Mouse (Mus musculus): Measurements from ENCODE around the gene Rsrp1. TPM values are rescaled to one million over a fixed set of nuclear protein-coding genes. Genes with fewer than 3 reads are reported as not detected.

Gene Rsrp1
- total RNA-seq, 1 experiment from 2014 or later, result 394 TPM

GRCm38 (mm10) chr4:134922111-134922924, 1.1 kb upstream of the Rsrp1 start:
- peak; percentile 34 for DNase-seq

GRCm38 (mm10) chr4:134922925-134923244, 507 bp upstream of the Rsrp1 start:
- DNase-seq, result peak; percentile 87

DNA sequence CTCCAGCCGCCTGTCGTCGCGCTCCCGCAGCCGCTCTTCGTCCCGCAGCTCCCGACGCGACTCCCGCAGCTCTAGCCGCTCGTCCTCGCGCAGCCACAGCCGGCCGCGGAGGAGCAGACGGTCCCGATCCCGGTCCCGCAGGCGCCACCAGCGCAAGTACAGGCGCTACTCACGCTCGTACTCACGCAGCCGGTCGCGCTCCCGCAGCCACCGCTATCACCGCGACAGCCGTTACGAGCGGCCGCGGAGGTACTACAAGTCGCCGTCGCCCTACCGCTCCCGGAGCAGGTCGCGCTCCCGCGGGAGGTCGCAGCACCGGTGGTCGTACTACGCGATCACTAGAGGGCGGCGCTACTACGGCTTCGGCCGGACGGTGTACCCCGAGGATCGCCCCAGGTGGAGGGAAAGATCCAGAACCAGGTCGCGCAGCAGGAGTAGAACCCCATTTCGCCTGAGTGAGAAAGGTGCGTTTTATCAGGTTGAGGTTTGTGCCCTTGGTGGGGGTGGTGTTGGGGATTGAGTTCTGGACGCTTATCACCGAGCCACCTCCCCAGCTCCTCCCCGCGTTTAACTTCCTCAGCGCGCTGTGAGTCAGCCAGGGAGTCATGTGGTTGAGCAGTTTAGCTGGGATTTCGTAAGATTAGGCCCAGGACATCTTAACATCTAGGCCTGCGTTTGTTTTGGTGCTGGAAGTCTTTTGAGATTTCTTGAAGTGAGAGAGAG, 788 bp downstream of the Rsrp1 start:
- DNase-seq, result peak; percentile 89

- peak; percentile 68 for DNase-seq
Observed at GRCm38 (mm10) chr4:134925206-134925605, 1.8 kb downstream of the Rsrp1 start.

- DNase-seq, result no peak
Observed at GRCm38 (mm10) chr4:134927815-134928463, 4.5 kb downstream of the Rsrp1 start.

DNA sequence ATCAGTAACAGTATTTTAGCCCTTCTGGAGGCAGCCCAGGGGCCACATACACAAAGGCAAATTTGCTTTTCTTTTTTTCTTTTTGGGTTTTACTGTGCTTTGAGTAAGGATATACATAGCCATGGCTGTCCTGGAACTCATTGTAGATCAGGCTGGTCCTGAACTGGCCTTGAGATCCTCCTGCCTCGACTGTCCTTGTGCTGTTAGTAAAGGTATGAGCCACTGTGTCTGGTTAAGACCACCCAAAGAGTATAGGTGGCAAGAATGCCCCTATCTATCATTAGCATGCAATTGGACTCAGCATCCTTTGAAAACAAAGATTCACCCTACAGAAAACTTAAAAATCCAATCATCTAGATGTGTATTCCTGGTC, 5.1 kb downstream of the Rsrp1 start:
- no peak for DNase-seq

GRCm38 (mm10) chr4:134929536-134929935, 6.1 kb downstream of the Rsrp1 start:
- no peak for DNase-seq

DNA sequence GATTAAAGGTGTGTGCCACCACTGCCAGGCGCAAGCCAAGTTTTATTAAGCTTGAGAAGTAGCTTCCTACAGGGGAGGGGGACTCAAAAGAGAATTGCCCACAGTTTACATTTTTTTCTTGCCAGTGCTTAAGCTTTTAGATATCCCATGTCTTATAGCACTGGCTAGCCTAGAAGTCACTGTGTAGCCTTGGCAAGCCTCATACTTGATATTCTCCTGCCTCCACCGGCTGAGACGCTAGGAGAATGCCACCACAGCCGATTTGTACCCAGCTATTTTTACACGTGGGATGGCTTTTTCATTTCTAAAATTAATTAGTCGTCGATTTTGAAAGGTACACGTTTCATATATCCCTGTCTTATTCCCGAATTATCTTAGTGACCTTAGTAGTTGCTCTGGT, 6.8 kb downstream of the Rsrp1 start:
- no peak for DNase-seq

DNA sequence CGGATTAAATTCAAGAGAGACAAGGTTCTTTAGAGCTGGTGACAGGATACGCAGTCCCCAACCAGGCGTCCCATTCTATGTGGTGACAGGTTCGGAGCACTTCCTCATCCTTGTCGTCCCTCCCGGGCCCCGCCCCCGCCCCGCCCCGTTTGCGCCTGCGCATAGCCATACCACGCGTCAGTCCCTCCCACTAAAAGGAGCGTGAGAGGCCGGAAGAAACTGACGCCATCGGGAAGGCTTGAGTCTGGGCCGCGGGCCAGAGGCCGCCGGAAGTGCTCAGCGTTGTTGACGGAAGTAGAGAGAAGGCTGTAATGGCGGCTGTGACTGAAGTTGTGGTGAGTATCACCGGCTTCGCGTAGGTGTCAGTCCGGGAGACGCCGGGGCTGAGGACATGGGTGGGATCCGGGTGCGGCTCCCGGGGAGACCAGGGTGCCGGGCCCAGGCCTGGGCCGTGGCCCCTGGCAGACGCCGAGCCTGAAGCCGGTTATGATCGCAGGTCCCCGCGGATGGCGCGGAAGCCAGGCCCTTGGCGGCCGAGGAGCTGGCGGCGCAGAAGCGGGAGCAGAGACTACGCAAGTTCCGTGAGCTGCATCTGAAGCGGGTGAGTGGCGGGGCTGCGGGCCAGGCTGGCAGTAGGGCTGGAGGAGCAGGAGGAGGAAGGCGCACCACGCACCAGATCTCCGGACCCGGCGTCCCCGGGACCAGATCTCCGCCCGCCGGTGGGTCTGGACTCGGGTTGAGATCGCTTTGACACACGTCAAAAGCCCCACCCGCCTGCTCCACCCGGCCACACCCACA, 7.5 kb downstream of the Rsrp1 start, which contains the start of gene Syf2:
TSS of gene Syf2 (plus strand) at position 215 of the 798 bp plus-strand sequence.
- peak; percentile 97 for DNase-seq

- peak; percentile 71 for DNase-seq
Observed at GRCm38 (mm10) chr4:134937240-134938176, 14.1 kb downstream of the Rsrp1 start.

DNA sequence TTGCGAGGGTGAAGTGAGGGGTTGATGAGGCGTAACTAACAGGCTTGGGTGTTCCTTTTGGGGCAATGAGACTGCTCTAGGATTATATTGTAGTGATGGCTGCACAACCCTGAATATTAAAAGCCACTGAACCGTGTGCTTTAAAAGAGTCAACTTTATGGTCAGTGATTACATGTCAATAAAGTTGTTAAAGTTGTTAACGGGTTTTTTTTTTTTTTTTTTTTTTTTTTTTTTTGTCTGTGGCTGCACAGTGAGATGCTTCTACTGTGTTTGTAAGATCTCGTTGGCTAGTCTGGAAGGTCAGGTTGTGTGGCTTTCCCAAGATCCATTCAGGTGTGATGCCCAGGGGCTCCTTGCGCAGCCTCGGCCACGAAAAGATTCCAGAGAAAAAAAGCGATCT, 16.5 kb downstream of the Rsrp1 start:
- no peak for DNase-seq

DNA sequence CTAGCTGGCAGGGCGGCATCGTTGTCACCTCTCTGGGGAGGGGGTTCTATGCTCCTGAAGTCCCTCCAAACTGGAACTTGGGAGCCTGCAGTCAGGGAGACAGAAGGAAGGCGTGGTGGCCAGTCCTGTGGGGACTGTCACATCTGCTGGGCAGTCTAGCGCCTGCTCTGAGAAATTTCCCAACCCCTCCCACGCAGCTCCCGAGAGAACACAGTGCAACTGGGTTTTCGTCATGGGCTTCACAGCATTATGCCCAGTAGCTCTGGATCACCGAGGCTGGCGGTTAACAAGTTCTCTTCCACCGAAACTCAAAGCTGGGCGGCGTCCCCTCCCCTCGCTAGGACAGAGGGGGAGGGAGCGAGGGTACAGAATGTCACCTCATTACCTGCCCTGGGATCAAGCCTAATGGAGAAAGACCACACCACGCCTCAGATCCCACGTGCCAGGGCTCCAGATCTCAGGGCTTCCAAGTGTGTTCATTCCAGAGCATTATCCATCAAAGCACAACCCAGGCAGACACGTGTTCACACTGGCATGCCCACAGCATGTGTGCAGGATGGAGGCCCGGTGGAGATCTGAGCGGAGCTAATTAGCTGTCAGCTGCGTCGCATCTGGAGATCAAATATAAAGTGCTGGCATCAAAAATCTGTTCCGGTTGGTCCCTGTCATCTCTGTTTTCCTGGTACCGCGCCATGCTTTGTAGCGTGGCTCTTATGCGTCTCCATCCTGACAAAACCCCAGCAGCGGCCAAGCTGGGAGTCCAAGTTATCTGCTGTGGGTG, 20.6 kb downstream of the Rsrp1 start:
- DNase-seq, result no peak

- DNase-seq, result peak; percentile 80
Observed at GRCm38 (mm10) chr4:134946024-134946744, 22.8 kb downstream of the Rsrp1 start.

DNA sequence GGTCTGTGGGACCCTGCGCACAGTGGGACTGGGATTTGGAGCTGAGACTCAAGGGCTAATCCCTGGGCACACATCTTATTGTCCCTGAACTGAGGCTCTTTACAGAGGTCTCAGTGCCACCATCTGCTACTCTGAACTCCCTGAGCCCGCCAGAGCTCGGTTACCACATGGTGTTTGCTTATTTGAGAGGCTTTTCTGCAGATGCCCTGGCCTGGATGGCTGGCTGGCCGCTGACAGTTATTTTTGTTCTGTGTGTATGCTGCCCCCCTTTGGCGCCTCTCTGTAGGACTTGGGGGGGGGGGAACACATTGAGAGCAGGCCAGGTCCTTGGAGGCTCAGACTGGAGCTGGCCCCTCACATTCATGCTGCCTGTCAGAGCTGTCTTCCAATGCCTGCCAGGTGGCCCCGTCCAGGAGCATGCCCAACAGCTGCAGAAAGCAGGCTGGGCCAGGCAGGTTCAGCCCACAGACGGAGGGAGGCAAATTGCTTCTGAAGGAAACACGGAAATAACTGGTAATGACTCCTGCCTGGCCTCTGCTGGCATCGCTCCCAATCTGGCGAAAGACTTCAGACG, 27.2 kb downstream of the Rsrp1 start:
- DNase-seq, result peak; percentile 73

- peak; percentile 30 for DNase-seq
Observed at GRCm38 (mm10) chr4:134954461-134954860, 31.1 kb downstream of the Rsrp1 start.

DNA sequence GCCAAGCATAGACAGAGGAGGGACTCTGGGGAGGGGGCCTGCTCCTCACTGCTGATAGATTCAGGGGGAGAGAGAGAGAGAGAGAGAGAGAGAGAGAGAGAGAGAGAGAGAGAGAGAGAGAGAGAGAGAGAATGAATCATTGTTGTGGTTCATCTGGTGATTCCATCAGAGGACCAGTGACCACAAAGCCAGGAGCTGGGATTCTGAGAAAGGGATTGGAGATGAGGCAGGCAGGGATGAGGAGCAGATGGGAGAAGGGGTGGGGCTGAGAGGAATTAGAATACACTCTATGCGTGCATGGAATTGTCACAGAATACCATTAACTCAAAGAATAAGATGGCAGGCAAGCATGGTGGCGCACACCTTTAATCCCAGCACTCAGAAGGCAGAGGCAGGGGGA, 31.8 kb downstream of the Rsrp1 start:
- no peak for DNase-seq

GRCm38 (mm10) chr4:134955845-134956244, 32.5 kb downstream of the Rsrp1 start:
- no peak for DNase-seq

- peak; percentile 86 for DNase-seq
Observed at GRCm38 (mm10) chr4:134956328-134956727, 32.9 kb downstream of the Rsrp1 start.
